Mouse (Mus musculus) stomach, postnatal 0 days (tissue): ENCODE results near the gene Lrmda. TPM values are rescaled to one million over a fixed set of nuclear protein-coding genes. Genes with fewer than 3 reads are reported as not detected.

ENCODE experiments used
- ATAC-seq: fragments of 200-750 bp; cut with Nextera tagmentation; 2 replicates; pipeline ENCODE4 v1.8.0; 2017; ENCODE audit not compliant: low FRiP score, low TSS enrichment
- DNase-seq: peaks from one replicate; pipeline ENCODE4 v3.0.0-alpha.2; 2016; ENCODE audit warnings: low spot score
- H3K27ac ChIP-seq: fragments of 300-500 bp; sonication (generic); replicated peaks from 2 replicates; pipeline ENCODE4 v1.5.1; 2014; ENCODE audit warnings: mild to moderate bottlenecking, control low read depth
- H3K27me3 ChIP-seq: fragments of 300-500 bp; sonication (generic); 2 replicates; pipeline ENCODE4 v1.6.1; 2014; ENCODE audit warnings: low read length; ENCODE audit not compliant: control insufficient read depth, insufficient read depth
- H3K36me3 ChIP-seq: fragments of 300-500 bp; sonication (generic); 2 replicates; pipeline ENCODE4 v1.6.1; 2014; ENCODE audit warnings: low read length, mixed read lengths; ENCODE audit not compliant: control insufficient read depth, insufficient read depth
- H3K4me1 ChIP-seq: fragments of 300-500 bp; sonication (generic); replicated peaks from 2 replicates; pipeline ENCODE4 v1.6.1; 2014; ENCODE audit warnings: antibody characterized with exemption; ENCODE audit not compliant: control insufficient read depth, insufficient read depth
- H3K4me2 ChIP-seq: fragments of 300-500 bp; sonication (generic); replicated peaks from 2 replicates; pipeline ENCODE4 v1.6.1; 2014; ENCODE audit warnings: low read depth, mild to moderate bottlenecking, control low read depth, moderate library complexity
- H3K4me3 ChIP-seq: fragments of 300-500 bp; sonication (generic); 2 replicates; pipeline ENCODE4 v1.5.1; 2014; ENCODE audit warnings: low read depth, low read length, control low read depth
- H3K9ac ChIP-seq: fragments of 300-500 bp; sonication (generic); 2 replicates; pipeline ENCODE4 v1.6.1; 2014; ENCODE audit warnings: mild to moderate bottlenecking, low read length, control low read depth, mixed read lengths
- H3K9me3 ChIP-seq: fragments of 300-500 bp; sonication (generic); 2 replicates; pipeline ENCODE4 v1.6.1; 2016; ENCODE audit warnings: low read length; ENCODE audit not compliant: control insufficient read depth
- CTCF ChIP-seq: IDR thresholded peaks from 2 replicates; pipeline ENCODE4 v1.5.1; 2016; ENCODE audit warnings: antibody characterized with exemption, low read depth, mild to moderate bottlenecking, moderate library complexity
- EP300 ChIP-seq: optimal IDR thresholded peaks from 2 replicates; pipeline ENCODE3; 2016; ENCODE audit warnings: antibody characterized with exemption
- WGBS: fragments of 180-500 bp; shearing (Covaris S2); extraction: QIAGEN DNeasy Blood & Tissue Kit; methylation state at CpG from one replicate; pipeline ENCODE4 v1.1.7; 2014; 5-methylcytosine and 5-hydroxymethylcytosine counted together
- polyA plus RNA-seq: library from polyadenylated mRNA; unstranded; fragments of >200 nt; fragmentation: Nextera tagmentation; extraction: Ambion mirVana; gene quantifications from 2 replicates; pipeline ENCODE4 v1.2.1, GENCODE M21; 2015

Gene Lrmda
- polyA plus RNA-seq, 1 experiment from 2014 or later: 0.39 TPM

- Histone ChIP-seq H3K9me3 (no peaks in the 10 kb centered on the region), H3K36me3 (peaks cover 11% of the 10 kb centered on the region; the same call in 1 of the 2 replicates), H3K4me2 (peak overlapping the region; percentile 94), H3K27me3 (no peaks in the 10 kb centered on the region), H3K4me3 (peak overlapping the region; percentile 90), H3K9ac (peak overlapping the region; percentile 96), H3K4me1 (no peaks in the 10 kb centered on the region; the same call in 1 of the 2 replicates), H3K27ac (peak overlapping the region; percentile 99)
- peak; percentile 83 for TF ChIP-seq EP300
- peak; percentile 51 for TF ChIP-seq CTCF
- ATAC-seq (peak; percentile 84), DNase-seq (peak; percentile 98)
- WGBS: under 1% methylated on average over 74 of the region's 74 CpGs
These were observed 31.6 kb upstream of the Lrmda start for GRCm38 (mm10) chr14:21987660-21988576.

- ATAC-seq: no peak
- WGBS: 2% methylated on average over 26 of the region's 26 CpGs
These were observed 30.8 kb upstream of the Lrmda start for GRCm38 (mm10) chr14:21988577-21989290.

DNA sequence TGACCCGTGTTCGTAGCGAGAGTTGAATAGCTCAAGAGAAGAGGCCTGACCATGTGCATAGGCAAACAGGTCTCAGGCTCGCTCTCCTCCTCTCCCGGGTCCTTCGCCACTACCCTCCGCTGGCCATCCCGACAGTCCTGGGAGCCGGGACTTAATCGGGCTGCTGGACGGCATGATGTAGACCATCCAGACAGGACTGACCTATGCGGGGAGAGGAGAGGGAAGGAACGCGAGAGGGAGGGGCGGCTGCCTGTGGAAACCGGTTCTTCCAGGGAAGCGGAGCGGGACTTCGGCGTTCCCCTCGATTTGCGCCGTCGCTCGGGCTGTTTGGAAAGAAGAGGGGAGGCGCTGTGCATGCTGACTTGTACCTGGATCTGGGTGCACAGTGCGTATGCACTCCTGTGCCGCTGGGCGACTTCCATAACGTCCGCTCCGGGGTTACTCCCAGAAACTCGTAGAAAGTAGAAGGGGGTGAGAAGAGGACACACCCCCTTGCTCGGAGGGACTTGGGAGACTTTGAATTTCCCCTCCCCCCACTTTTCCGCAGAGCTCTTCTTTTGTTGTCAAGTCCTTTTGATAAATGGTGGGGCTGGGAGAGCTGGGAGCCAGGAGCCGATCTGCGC, 30.1 kb upstream of the Lrmda start, which contains the start of gene Zfp503:
Zfp503 (minus strand) TSS at position 311 of the 623 bp plus-strand sequence.
- peak; percentile 55 for ATAC-seq
- H3K9me3 ChIP-seq: no peaks in the 10 kb centered on the region
- peak within 1 kb of the TSS; percentile 94 for H3K4me2 ChIP-seq
- H3K36me3 ChIP-seq: peaks cover 11% of the 10 kb centered on the region; the same call in 1 of the 2 replicates
- no peaks in the 10 kb centered on the region for H3K27me3 ChIP-seq
- peak within 1 kb of the TSS; percentile 99 for H3K27ac ChIP-seq
- H3K4me3 ChIP-seq: peak within 1 kb of the TSS; percentile 90
- DNase-seq: peak; percentile 91
- TF ChIP-seq CTCF (peak; percentile 64), EP300 (no peak)
- 0% methylated on average over 36 of the region's 37 CpGs for WGBS
- H3K9ac ChIP-seq: peak within 1 kb of the TSS; percentile 82
- H3K4me1 ChIP-seq: no peaks in the 10 kb centered on the region; the same call in 1 of the 2 replicates

More at GRCm38 (mm10) chr14:21988577-21989290, 30.8 kb upstream of the Lrmda start:
- H3K27me3 ChIP-seq: no peaks in the 10 kb centered on the region
- H3K36me3 ChIP-seq: peaks cover 11% of the 10 kb centered on the region; the same call in 1 of the 2 replicates
- H3K9me3 ChIP-seq: no peaks in the 10 kb centered on the region
- no peaks in the 10 kb centered on the region; the same call in 1 of the 2 replicates for H3K4me1 ChIP-seq
- H3K4me2 ChIP-seq: peak overlapping the region; percentile 94
- peak overlapping the region; percentile 82 for H3K9ac ChIP-seq
- H3K4me3 ChIP-seq: peak overlapping the region; percentile 90
- H3K27ac ChIP-seq: peak overlapping the region; percentile 99
- TF ChIP-seq EP300 (no peak), CTCF (no peak; the same call in 1 of the 2 replicates)
- DNase-seq: peak; percentile 64

DNA sequence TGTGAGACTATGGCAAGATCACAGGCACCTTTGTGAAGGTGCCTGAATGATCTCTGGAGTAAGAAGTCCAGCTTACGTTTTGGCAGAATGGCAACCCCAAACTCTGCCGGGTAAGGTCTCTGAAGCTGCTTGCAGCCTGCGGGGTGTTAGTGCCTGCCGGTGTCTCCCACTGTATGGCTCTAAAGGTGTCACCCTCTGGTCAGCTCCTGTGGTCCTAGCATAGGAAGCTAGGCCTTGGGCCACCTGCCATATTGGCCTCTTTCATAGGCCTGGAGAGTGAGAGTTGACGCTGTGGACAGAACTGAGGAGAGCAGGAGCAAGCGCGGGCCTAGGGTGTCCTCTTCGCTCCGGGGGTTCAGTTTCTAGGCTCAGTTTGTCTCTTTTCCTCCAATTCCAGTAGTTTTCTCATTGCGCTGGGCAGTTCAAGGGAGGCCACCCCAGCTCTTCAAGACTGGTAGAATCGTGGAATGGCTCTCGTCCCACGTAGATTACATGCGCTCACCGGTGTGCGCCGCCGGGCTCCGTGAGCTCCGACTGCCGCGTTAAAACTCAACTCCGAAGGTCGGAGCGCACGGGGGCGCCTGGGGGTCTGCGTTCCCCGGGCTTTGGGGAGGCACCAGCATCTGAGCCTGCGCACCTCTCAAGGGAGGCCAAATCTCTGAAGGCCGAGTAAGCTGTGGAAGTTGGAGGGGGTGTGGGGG, 29.0 kb upstream of the Lrmda start:
- ATAC-seq (no peak), DNase-seq (peak; percentile 55)
- H3K27ac ChIP-seq: peak overlapping the region; percentile 99
- H3K9me3 ChIP-seq: no peaks in the 10 kb centered on the region
- WGBS: 17% methylated on average over 31 of the region's 31 CpGs
- H3K9ac ChIP-seq: peak overlapping the region; percentile 82
- TF ChIP-seq EP300 (no peak), CTCF (no peak)
- H3K4me3 ChIP-seq: peak overlapping the region; percentile 90
- peaks cover 3% of the 10 kb centered on the region; the same call in 1 of the 2 replicates for H3K36me3 ChIP-seq
- H3K4me2 ChIP-seq: peak overlapping the region; percentile 94
- H3K4me1 ChIP-seq: no peaks in the 10 kb centered on the region; the same call in 1 of the 2 replicates
- H3K27me3 ChIP-seq: no peaks in the 10 kb centered on the region

DNA sequence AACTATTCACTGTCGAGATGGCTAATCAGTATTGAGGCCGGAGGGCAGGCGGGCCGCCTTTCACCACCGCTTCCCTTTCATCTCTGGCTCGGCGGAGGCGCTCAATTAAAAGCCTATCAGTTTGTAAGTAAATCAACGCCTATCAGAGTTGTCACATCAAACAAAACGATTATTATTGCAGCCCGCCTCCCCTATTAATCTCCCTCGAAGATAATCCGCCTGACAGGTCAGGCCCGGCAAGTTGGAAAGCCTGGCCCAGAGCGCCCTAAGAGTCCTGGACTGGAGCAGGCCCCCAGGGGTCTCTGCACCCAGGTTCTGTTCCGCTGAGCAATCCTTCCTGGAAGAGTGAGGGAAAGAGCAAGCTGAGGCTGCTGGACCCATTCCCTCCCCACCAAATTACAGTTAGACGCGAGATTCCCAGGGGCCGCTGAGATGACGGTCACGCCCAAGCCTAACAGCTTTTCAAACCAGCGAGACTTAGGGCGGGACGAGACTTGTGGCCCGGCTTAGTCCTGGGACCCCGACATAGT, 28.2 kb upstream of the Lrmda start:
- H3K27me3 ChIP-seq: no peaks in the 10 kb centered on the region
- H3K27ac ChIP-seq: peak overlapping the region; percentile 99
- H3K9me3 ChIP-seq: no peaks in the 10 kb centered on the region
- H3K36me3 ChIP-seq: no peaks in the 10 kb centered on the region
- ATAC-seq: no peak
- H3K9ac ChIP-seq: peak overlapping the region; percentile 82
- peak; percentile 79 for DNase-seq
- 10% methylated on average over 26 of the region's 26 CpGs for WGBS
- peak overlapping the region; percentile 94 for H3K4me2 ChIP-seq
- H3K4me3 ChIP-seq: peak overlapping the region; percentile 90
- TF ChIP-seq CTCF (peak; percentile 9; the same call in 1 of the 2 replicates), EP300 (peak; percentile 95)
- H3K4me1 ChIP-seq: no peaks in the 10 kb centered on the region; the same call in 1 of the 2 replicates
